Mouse (Mus musculus) right cerebral cortex, postnatal 4 days (tissue): ENCODE results near the gene Abca4.
"Not testable (repeated sequence)": the region's sequence is repeated elsewhere in the genome, so short reads cannot be mapped to it uniquely, and the experiment has no call there.

Experiments used
- DNase-seq: peaks from one replicate; pipeline ENCODE4 v3.0.0-alpha.2; 2022

Gene Abca4

DNA sequence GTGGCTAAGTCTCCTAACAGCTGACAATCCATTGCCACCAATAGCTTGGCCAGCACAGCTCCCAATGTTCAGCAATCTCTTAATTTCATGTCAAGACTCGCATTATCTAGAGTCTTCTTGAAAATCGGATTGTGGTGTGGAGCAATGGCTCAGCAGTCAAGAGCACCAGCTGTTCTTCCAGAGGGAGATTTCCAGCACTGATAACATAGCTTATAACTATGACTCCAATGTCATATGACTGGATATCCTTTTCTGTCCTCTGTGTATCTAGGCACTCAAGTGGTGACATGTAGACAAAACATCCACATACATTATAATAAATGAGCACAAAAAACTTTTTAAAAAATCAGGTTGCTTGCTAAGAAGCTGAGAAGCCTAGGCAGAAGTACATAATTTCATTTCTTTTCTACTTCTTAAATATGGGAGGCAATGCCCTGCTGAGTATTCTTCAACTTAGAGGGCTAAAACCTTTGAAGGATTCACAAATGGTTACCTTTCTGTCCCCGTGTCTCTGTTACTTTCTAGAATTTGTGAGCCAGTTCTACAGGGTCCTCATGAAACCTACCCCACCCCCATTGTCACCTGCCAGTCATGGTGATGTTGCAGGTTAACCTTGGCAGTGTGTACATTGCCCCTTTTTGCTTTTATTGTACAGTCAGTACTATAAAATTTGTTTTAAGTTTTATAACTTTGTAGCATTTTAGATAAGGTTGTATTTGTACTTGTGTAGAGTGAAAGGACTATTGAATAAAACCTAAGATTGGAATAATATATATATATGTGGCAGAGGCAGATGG, 177.2 kb downstream of the Abca4 start:
- DNase-seq, result no peak

DNA sequence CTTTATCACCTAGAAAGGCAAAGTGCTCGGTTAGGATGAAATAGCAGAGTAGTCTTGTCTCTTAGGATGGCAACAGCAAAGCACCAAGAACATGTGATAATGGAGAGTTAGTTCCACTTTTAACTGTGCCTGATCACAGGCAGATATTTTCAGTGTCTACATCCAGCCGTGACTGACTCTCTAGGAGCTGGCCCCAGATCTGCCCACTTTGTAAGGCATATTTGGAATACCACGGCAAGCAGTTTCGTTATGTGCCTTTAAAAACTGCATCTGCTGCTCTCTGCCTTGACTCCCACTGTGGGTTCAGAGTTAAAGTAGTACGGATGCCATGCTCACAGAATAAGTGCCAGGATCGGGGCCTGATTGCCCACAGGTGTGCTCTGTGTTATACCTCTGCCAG, 182.7 kb downstream of the Abca4 start:
- not testable (repeated sequence) for DNase-seq
